Comparison of ENCODE assay signal across 18 mouse cellular contexts in genomic region chr14:20966959-20967670, GRCm38 (mm10). TPM values are rescaled to one million over a fixed set of nuclear protein-coding genes. Genes with fewer than 3 reads are reported as not detected.
DNase-seq lines count a peak whose midpoint lies in the region; ATAC-seq lines count a peak whose summit lies in the region.
"Had no signal": no experiment of that assay in that cellular context is flagged by ENCODE, and none has a peak within 500 bp of the region (broad histone marks: within the 10 kb centered on the region; RNA-seq: fewer than 3 reads in every experiment).

No protein-coding gene starts in this region.

- H3K9me3 ChIP-seq in hindbrain, embryonic 11.5 days (ENCODE audit: control insufficient read depth, low read length) = no peaks in the 10 kb centered on the region
- H3K9me3 ChIP-seq in hindbrain, embryonic 10.5 days = no peaks in the 10 kb centered on the region
- H3K9me3 ChIP-seq in forebrain, embryonic 15.5 days = no peaks in the 10 kb centered on the region
- no peaks in the 10 kb centered on the region for H3K9me3 ChIP-seq in neural tube, embryonic 12.5 days
- H3K9me3 ChIP-seq: embryonic facial prominence, embryonic 10.5 days; heart, embryonic 10.5 days; liver, embryonic 15.5 days had no signal

- 78% methylated on average over 3 of the region's 3 CpGs for WGBS in hindbrain, embryonic 11.5 days
- 88% methylated on average over 3 of the region's 3 CpGs for WGBS in hindbrain, embryonic 10.5 days
- WGBS in forebrain, embryonic 15.5 days = 25% methylated on average over 3 of the region's 3 CpGs
- 50% methylated on average over 3 of the region's 3 CpGs for WGBS in neural tube, embryonic 12.5 days

- H3K4me3 ChIP-seq in hindbrain, embryonic 11.5 days (ENCODE audit: low read depth, low read length) = no peak overlapping the region
- no peak overlapping the region for H3K4me3 ChIP-seq in hindbrain, embryonic 10.5 days
- H3K4me3 ChIP-seq in forebrain, embryonic 15.5 days = no peak overlapping the region
- no peak overlapping the region for H3K4me3 ChIP-seq in neural tube, embryonic 12.5 days
- H3K4me3 ChIP-seq: embryonic facial prominence, embryonic 10.5 days; heart, embryonic 10.5 days; liver, embryonic 15.5 days had no signal

- no peaks in the 10 kb centered on the region for H3K4me1 ChIP-seq in hindbrain, embryonic 11.5 days (replicated peaks; ENCODE audit: control insufficient read depth, insufficient read depth, low read length)
- H3K4me1 ChIP-seq in hindbrain, embryonic 10.5 days (replicated peaks) = peaks cover 19% of the 10 kb centered on the region
- peaks cover 47% of the 10 kb centered on the region for H3K4me1 ChIP-seq in forebrain, embryonic 15.5 days
- H3K4me1 ChIP-seq in neural tube, embryonic 12.5 days = peaks cover 26% of the 10 kb centered on the region
- H3K4me1 ChIP-seq: embryonic facial prominence, embryonic 10.5 days had no signal

- peak overlapping the region; percentile 67 for H3K27ac ChIP-seq in hindbrain, embryonic 11.5 days (ENCODE audit: low read depth, low read length)
- H3K27ac ChIP-seq in hindbrain, embryonic 10.5 days = no peak overlapping the region
- H3K27ac ChIP-seq in forebrain, embryonic 15.5 days (replicated peaks) = peak overlapping the region; percentile 32
- no peak overlapping the region for H3K27ac ChIP-seq in neural tube, embryonic 12.5 days
- H3K27ac ChIP-seq: embryonic facial prominence, embryonic 10.5 days; heart, embryonic 10.5 days; liver, embryonic 15.5 days had no signal

- no peaks in the 10 kb centered on the region for H3K36me3 ChIP-seq in hindbrain, embryonic 11.5 days (ENCODE audit: control insufficient read depth, insufficient read depth, low read length)
- no peaks in the 10 kb centered on the region for H3K36me3 ChIP-seq in hindbrain, embryonic 10.5 days
- no peaks in the 10 kb centered on the region for H3K36me3 ChIP-seq in forebrain, embryonic 15.5 days
- H3K36me3 ChIP-seq in neural tube, embryonic 12.5 days = no peaks in the 10 kb centered on the region
- H3K36me3 ChIP-seq: embryonic facial prominence, embryonic 10.5 days; liver, embryonic 15.5 days had no signal

- no peak overlapping the region for H3K9ac ChIP-seq in hindbrain, embryonic 11.5 days (ENCODE audit: low read depth, low read length)
- H3K9ac ChIP-seq in forebrain, embryonic 15.5 days (replicated peaks) = no peak overlapping the region
- no peak overlapping the region for H3K9ac ChIP-seq in neural tube, embryonic 12.5 days
- H3K9ac ChIP-seq: liver, embryonic 15.5 days had no signal

- DNase-seq in hindbrain, embryonic 11.5 days (ENCODE audit: low spot score) = no peak
- DNase-seq in hindbrain, embryonic 10.5 days (ENCODE audit: low spot score) = no peak
- peak; percentile 25 for DNase-seq in ES-CJ7 (ENCODE audit: low read depth, low spot score)
- DNase-seq in Muller cell, postnatal 12 days (ENCODE audit: inconsistent ontology term) = no peak
- DNase-seq in adrenal gland, postnatal 25 days = no peak
- DNase-seq: B cell, adult 2 months; cerebellum, adult 9-11 months; gastrocnemius, postnatal 10 days; heart, postnatal 36 days; kidney, adult 2 months; kidney, postnatal 4 days; thymus, postnatal 4 days had no signal

- peak; percentile 88 for ATAC-seq in hindbrain, embryonic 11.5 days (ENCODE audit: low FRiP score)
- peak; percentile 75 for ATAC-seq in forebrain, embryonic 15.5 days (replicated peaks)
- peak; percentile 84 for ATAC-seq in neural tube, embryonic 12.5 days (ENCODE audit: low FRiP score, low read depth)
- ATAC-seq in monocyte, adult 5-6 weeks (replicated peaks; ENCODE audit: insufficient number of reproducible peaks, low FRiP score, low TSS enrichment, poor library complexity, severe bottlenecking) = no peak

- no peak overlapping the region for H3K4me2 ChIP-seq in hindbrain, embryonic 11.5 days (replicated peaks; ENCODE audit: low read depth, low read length)
- H3K4me2 ChIP-seq in forebrain, embryonic 15.5 days (replicated peaks) = no peak overlapping the region
- peak overlapping the region; percentile 32; the same call in 1 of the 2 replicates for H3K4me2 ChIP-seq in neural tube, embryonic 12.5 days (replicated peaks)
- H3K4me2 ChIP-seq: liver, embryonic 15.5 days had no signal

- no peaks in the 10 kb centered on the region for H3K27me3 ChIP-seq in hindbrain, embryonic 11.5 days (ENCODE audit: control insufficient read depth, insufficient read depth, low read length)
- no peaks in the 10 kb centered on the region for H3K27me3 ChIP-seq in hindbrain, embryonic 10.5 days (ENCODE audit: insufficient read depth, poor library complexity, severe bottlenecking)
- no peaks in the 10 kb centered on the region for H3K27me3 ChIP-seq in forebrain, embryonic 15.5 days
- H3K27me3 ChIP-seq in neural tube, embryonic 12.5 days (replicated peaks) = no peaks in the 10 kb centered on the region
- H3K27me3 ChIP-seq: liver, embryonic 15.5 days had no signal

RNA-seq across cellular contexts. Expression of gene Vcl, which starts 37.9 kb away (rescaled TPM):
- polyA plus RNA-seq in hindbrain, embryonic 11.5 days (2014; fragmentation: Nextera tagmentation; extraction: Ambion mirVana) = 34.6 and 36.2 TPM in 2 replicates
- polyA plus RNA-seq in hindbrain, embryonic 10.5 days (2016; fragmentation: Nextera tagmentation; extraction: Ambion mirVana) = 31.8 and 32.9 TPM in 2 replicates
- 9.0 and 10.9 TPM in 2 replicates for polyA plus RNA-seq in forebrain, embryonic 15.5 days (2015; fragmentation: Nextera tagmentation; extraction: Ambion mirVana)
- 33.9 and 34.4 TPM in 2 replicates for polyA plus RNA-seq in neural tube, embryonic 12.5 days (2016; fragmentation: Nextera tagmentation; extraction: Ambion mirVana)
- 91.6 and 100 TPM in 2 replicates for total RNA-seq in adrenal gland, postnatal 25 days (2021)
- 51.9 to 56.2 TPM (median 52.1 TPM) in 3 replicates for total RNA-seq in monocyte, adult 5-6 weeks (2017)

Comparison
In these comparisons a context has a peak if more than half of its experiments do, and no peak if none do; other contexts are left out.
1. H3K27ac ChIP-seq: peak in hindbrain, embryonic 11.5 days (single experiment) and forebrain, embryonic 15.5 days (single experiment); none in hindbrain, embryonic 10.5 days (single experiment) and neural tube, embryonic 12.5 days (single experiment).